Mouse (Mus musculus) kidney, postnatal 10 days (tissue): ENCODE data around the gene Fto.

Experiments
- DNase-seq: peaks from one replicate; pipeline ENCODE4 v3.0.0; 2021; ENCODE audit warnings: mixed read lengths

Fto gene

DNA sequence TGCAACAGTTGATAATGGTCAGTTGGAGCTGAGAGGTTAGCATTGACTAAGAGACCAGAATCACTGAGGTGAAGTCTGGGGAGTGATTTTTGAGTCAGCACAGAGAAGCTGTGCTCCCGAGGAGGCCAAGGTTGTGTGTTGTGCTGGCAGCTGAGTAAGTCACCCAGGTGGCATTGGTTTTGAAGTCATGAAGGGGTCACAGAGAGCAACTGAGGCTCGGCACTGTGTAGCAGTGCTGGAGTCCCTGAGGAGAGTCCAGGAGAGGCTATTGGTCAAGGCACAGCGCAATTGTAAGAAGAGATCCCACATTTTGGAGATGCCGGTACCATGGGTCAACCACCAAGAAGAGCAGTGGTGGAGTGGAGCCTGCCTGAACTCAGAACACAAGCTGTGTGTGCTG is 11.6 kb downstream of the Fto start:
- DNase-seq: no peak

DNA sequence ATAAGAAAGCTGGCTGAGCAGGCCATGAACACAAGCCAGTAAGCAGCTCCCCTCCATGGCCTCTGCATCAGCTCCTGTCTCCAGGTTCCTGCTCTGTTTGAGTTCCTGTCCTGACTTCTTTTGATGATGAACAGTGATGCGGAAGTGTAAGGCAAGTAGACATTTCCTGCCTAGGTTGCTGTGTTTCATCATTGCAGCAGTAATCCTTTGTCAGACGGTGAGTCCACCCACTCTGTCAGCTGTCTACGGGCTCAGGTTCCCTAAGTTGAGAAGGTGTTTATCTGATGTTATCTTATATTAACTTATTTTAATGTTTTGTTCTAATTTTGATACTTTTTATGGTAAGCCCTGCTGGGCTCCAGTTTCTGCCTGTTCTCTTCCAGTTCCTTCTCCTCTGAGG is 12.7 kb downstream of the Fto start:
- no peak for DNase-seq

DNA sequence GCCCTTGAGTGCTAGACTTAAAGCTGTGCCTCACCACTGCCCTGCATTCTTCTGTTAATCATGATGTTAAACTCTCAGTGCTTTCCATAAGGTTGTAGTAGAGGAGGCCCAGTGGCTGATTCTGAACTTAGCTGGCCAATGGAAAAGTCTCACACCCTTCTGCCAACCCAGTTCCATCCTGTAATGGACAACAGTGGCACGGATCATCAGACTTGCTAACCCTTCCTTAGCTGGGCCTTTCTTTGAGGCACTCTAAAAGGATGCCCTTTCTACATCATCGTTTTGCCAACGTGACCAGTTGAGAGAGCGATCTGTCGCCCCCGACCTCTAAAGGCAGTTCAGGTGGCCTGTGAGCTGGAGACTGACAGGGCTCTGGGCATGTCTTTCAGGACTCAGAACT is 13.6 kb downstream of the Fto start:
- no peak for DNase-seq

DNA sequence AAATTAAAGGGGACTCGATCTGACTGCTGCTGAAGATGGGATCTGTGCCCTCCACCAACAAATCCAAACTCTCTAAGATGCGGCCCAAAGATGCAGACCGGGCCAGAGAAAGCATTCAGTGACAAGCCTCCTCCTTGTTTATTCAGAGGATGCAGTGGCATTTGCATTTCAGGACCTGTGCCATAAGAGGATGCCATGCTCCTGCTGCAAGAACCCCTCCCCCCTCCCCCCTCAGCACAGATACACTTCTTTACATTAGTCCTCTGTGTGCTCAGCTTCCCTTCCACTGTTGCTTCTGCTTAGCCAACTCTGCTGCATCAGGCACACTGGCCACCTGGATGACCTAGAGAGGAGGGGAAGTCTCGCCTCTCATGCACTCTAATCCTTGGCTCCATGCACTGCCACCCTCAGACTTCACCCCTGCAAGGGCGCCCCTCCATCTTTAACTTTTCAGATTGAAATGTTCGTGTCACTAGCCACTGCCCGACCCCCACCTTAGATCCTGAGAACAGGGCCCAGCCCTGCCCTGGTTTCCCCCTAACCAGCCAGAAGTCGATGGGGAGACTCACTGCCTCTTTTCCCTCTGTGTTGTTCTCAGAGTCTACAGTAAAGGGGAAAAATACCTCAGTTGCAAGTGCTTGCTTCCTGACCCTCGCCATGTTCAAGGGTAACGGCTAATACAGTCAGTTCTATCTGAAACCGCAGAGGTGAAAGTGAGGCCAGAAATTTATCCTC is 14.3 kb downstream of the Fto start:
- DNase-seq: no peak

DNA sequence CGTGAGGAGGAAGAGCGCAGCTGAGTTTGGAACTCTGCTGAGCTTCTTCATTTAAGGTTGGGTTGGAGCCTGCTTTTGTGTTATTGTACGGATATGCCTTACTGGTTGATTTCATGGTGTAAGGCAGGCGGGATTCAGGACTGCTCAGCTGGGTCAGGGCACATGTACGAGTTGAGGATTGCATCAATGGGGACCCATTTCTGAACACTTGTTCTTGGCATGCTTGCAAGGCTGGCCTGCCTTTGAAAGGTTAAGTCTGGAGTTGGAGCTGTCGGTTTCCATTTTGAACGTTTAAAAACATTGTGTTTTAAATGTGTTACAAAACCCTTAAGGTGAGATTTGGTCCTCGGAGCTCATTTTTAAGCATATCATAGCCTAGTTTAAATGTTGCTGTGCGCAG is 15.7 kb downstream of the Fto start:
- DNase-seq: no peak

DNA sequence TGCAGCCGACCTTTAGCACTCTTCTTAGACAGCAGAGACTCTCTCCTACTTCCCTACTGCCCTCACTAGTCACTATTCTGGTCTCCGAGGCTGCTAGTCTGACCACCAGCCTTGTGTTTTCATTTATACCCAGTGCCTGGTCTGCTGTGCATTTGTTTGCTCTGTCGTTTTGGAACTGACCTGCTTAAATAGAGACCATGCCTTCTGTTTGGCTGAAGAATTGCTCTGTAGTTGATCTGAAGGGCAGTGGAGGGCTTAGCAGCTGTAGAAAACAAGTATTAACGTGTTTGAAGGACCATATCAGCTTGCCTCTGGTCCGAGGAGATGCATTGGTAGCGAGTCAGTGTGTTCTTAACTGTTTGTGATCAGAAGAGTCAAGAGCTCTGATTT is 16.1 kb downstream of the Fto start:
- no peak for DNase-seq

DNA sequence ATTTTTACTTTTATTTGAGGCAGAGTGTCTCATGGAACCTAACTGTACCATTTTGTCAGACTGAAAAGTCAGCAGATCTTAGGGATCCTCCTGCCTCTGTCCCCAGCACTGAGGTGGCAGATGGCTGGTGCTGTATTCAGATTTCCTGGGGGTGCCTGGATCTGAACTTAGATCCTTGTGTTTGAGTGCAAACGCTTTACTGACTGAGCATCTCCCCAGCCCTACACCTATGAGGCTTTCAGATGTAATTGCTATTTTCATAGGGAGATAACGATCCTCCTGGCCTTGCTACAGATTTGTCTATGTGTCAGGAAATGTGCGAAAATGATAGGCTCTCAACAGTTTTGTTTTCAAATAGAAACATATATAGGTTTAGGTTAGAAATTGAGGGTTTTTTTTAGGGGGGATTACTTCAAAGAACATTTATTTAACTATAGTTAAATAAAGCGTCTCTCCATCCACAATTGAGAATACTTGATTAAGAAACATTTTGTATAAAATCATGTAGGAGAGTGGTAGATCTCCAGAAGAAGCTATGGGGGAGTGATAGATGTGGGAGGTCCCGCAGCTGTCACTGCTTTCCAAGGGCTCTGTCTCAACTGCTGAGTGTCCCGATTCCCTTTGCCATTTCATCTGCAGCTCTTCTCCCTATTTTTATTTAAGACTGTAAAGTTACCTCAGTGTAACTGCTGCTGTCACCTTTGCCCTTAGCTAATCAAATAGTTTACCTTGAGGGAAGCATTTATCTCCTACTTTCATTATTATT is 25.2 kb downstream of the Fto start:
- no peak for DNase-seq

DNA sequence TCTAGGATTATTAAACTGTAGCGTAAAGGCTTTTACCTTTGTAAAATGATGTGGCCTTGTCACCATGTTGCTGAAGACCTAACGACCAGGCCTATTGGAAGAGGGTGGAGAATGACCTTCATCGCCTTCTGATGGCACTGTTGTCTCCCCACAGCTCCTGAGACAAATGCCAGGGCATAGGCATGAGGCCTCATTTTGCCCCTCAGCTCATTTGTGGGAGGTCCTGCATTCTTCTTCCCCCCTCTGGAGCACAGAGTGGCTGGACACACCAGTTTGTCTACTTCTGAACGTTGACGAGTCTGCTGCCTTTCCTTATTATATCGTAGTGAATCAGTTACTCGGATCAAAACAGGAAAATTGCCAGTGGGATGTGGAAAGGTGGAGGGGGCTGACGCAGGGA is 26.3 kb downstream of the Fto start:
- DNase-seq: no peak

DNA sequence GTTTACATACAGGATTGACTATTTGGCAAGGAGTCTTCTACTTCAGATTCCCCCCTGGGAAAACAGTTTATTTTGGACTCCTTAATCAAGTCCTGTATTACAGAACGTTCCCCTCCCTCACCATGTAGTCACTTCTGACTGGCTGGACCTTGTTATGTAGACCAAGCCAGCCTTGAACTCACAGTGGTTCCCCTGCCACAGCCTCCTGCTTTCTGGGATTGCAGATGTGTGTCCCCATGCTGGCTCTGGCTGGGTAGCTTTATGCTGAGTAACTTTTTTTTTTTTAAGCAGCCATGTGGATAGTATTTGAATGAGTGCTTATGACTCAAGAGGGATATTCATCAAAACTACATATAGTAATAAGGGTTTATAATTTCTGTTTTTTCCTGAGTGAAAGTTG is 27.4 kb downstream of the Fto start:
- no peak for DNase-seq

DNA sequence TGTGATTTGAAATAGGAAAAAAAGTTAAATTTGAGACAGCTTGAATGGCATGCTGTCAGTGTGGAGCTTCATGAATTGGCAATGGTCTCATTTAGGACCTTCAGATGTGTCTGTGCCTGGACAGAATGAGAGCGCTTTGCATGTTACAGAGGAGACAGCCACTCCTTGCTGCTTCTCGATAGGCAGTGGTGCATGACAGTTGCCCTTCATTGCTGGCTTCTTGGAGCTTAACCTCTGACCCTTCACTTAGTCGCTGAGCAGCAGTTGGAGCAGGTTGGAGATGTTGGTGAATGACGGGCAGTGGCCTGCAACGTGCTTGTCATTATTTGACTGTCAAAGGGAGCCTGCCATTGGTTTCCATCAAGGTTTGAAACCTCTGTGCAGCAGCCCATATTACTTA is 28.9 kb downstream of the Fto start:
- no peak for DNase-seq

DNA sequence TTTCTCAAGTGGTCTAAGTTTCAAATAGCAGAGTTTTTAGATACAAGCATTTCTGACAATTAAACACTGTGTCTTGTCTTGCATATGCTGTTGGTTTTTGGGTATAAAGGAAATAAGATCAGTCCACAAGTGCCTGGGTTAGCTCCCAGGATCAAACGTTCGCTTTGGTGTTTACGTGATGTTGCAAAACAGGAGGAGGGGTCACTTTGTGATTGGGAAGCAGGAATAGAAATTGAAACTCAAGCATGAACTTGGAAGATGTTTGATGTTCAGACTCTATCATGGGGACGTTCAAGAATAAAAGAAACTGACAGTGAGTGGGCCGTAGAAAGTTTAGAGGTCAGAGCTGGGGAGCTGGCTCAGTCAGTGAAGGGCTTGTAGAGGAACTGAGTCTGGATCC is 29.5 kb downstream of the Fto start:
- DNase-seq: no peak

DNA sequence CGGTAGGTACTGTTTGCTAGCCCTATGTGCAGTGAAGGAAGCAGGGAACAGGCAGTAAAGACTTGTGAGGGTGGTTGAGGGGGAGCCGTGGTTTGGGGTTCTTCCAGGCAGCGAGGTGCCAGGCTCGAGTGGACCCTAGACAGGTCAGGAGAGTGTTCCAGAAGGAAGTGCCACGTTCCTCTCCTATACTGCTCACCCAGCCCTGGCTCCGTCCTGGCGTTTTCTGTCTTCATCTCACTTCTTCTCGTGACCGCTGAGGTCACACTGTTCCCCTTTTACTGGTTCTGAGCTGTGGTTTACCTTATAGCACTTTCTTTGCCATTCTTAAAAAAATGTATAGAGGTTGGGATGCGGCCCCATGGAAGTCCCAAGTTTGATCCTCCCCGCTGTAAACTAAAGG is 31.3 kb downstream of the Fto start:
- DNase-seq: no peak

DNA sequence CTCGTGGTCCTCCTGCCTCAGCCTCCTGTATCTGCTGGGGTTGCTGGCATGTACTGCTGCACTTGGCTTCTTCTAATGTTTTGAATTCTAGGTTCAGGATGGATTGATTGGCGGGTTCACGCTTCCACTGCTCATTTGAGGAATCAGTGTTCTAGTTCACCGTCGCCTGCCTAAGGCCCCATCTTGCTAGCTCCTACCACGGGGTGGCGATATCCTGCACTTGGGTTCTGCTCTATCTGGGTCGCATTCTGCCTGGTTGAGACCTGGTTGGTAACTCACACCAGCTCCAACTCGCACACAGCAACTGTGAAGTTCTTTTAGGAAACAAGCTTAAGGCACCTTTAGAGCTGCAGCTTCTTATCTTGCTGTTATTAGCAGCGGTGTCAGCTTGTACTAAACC is 33.8 kb downstream of the Fto start:
- no peak for DNase-seq

DNA sequence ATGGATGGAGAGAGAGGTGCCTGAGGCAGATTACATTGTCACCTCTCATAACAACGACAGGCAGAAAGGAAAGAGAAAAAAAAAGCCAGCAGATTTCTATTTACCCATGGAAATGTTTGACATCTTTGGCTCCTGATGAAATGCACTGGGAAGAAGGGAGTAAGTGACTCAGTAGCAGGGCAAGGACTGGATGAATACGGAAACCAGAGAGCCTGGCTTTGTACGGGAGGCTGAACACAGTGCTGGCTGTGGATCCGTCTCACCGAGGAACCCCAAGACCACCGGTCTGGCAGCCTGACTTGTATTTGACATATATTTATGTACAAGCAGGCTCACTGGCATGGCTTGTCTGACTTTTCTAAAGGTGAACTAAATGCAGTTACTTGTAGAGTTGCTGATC is 34.3 kb downstream of the Fto start:
- no peak for DNase-seq

DNA sequence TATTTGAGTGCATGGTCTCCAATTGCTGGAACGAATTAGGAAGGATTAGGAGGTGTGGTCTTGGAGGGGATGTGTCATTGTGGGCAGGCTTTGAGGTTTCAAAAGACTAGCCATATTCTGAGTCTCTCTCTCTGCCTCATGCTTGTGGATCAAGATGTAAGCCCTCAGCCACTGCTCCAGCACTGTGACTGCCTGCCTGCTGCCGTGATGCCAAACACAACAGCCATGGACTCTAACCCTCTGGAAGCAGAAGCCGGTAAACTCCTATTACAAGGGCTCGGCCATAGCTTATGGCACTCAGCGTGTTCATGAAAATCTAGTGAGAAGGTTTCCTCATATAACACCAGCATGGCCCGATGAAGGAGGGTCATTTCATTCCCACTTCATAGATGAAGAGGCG is 36.5 kb downstream of the Fto start:
- DNase-seq: no peak

DNA sequence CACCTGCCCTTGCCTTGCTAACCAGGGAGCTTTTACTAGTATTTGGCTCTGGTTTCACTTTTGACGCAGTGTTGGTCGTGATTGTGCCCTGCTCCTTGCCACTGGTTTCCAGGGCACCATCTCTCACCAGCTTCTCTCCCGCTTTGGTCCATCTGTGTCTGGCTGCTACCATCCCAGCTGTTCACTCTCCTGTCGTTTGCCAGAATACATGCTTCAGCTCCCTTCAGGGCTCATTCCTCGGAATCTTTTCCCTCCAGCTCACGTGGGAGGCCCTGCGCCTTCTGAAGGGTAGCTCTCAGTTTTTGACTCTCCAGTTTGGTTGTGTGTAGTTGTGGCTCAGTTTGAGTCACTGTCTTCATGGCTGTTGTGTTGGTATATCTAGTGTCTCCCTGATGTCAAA is 37.3 kb downstream of the Fto start:
- no peak for DNase-seq

DNA sequence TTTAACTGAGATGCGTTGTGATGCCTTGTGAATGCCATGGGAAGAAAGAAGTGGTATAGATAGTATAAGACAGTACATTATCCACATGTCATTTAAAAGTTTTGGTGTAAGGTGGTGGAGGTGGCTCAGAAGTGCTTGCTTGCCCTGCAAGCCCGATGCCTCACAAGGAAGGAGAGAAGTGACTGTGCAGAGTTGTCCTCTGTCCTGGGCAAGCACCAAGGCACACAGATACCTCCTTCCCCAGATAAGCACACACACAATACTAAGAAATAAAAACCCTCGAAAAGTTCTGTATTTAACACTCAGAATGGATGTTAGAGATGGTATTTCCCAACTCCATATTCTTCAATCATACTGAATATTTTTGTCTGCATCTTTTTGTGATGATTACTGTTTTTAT is 39.3 kb downstream of the Fto start:
- DNase-seq: no peak

DNA sequence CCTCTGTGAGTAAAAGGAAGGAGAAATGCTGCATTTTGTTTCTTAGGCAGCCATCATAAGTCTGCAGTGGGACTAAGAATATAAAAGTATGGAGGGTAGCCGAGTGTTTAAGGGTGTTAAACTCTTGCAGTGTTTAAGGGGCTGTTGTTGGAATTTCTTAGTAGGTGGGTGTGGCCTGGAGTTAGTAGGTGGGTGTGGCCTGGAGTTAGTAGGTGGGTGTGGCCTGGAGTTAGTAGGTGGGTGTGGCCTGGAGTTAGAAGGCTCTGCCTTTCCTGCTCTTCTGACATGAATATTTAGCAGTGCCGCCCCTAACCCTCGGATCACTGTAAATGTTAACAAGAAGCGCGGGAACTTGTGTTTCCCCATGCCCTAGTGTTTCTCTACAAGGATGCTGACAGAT is 39.7 kb downstream of the Fto start:
- no peak for DNase-seq

DNA sequence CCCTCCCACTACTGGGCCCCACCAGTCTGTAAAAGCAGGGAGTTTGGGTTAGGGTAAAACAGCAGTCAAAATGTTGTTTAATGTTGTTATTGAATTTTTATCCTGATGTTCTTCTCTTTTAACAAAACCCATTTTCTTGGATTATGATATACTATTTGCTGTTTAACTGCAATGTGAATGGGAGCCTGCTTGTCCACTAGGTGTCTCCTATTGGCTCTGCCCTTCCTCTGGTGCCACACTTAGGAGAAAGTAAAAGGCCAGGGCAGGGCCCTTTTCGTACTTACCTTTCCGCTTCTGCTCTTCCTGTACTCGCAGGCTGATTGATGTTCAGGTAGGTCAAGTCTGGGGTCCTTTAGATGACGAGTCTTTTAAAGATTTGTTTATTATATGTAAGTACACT is 40.6 kb downstream of the Fto start:
- no peak for DNase-seq

DNA sequence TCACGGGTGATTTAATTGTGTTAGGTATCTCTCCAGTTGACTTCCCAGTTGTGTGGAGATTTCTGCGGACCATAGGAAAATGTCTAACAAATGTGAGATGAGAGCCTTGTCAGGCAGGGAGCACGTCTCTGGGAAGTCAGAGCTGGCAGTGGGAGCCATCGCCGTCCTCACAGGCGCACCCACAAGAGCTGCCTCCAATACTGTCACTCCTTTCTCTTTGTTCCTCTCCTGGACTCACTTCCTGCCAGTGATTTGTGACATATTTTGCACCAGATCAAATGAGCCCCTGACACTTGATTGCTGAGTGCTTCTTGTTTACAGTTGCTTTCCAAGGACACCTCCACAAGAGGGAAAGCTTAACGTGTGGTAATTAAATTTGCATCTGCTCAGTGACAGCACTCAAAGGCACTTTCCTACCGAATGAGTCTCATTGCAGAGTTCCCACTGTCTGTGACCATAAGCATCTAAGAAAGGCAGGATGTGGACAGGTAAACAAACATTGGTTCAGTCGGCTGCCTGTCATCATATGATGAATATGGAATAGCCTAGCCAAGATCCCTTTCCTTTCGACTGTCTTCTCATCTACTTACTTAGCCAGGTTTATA is 42.1 kb downstream of the Fto start:
- DNase-seq: no peak

DNA sequence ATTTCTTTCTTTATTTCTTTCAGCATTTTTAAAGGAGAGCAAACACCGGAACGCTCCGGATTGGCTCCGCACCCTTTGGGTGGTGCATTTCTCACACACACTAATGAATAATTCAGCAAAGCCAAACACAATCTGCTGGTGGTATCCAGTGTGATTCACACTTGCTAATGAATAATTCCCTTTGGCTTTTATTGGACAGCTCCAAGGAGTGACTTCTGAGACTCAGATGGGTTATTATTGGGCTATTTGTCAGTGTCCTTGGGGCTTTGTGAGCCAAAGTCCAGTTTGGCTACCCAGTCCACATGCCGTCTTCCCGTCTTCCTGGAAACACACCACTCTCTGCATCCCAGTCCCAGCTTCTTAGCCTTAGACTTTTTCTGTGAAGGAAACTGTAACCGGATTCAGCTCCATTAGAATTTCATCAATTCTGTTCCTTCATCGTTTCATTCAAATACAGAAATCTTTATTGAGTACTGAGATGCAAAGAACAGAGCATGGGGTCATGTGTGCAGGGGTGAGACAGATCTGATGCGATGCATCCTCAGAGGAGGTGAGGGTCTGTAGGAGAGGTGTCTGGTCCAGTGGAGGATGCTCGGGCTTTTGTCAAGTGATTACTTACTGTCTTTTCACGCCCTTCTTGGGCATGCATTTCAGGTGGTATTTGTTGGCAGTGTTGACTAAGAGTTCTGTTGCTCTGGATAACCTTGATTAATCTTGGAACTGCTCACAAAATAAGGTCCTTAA is 42.8 kb downstream of the Fto start:
- no peak for DNase-seq

DNA sequence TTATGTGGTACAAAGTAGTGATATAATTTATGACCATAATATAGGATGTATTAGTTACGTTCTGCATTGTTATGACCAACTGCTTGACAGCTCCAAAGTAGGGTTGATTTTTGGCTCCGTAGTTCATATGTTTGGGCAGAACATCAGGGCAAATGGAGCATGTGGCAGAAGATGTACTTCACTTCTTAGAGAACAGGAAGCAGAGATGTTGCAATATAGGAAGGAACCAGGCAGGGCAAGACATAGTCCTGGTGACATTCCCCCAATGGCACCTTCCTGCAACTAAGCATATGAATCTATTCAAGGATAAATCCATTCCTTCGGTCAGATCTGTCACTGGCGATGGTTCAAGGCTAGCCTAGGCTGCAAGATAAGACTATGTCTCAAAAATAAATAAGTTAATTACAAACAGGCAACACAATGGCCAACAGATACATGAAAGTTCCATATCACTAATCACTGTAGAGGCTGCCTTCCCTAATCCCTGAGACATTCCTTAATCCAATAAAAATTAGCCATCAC is 44.2 kb downstream of the Fto start:
- DNase-seq: no peak

DNA sequence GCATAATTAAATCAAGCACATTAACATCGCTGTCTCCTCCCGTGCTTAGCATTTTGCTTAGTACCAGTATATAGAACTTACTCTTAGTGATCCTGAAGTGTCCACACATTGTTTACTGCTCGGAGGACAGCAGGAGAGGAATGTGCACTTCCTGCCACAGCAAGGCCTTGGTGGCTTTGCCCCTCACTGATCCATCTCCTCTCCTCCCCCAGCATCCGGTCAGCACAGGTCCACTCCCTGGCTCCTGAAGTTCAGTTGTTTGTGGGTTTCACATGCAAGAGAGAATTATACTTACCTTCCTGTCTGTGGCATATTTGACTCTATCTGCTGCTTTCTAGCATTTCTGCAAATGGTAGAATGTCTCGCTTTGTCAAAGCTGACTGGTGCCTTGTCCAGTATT is 44.7 kb downstream of the Fto start:
- no peak for DNase-seq

DNA sequence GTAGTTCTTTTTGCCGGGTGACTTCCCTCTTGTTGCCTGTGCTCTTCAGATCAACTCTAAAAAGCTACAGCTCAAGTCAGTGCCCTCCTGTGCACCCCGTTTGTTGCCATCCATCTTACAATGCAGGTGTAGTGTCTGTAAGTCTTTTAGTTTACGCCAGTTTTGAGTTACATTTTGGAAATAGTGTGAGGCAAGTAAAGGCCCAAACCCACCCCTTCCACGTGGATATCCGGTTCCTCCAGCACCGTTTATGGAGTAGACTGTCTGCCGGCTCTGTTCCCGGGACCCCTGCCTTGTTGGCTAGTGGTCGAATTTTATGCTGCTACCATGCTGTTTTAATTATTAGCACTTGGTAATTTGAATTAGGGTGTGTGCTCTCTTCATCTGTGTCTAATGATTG is 46.2 kb downstream of the Fto start:
- DNase-seq: no peak
